Mouse (Mus musculus) ovary, postnatal 36 days (tissue): ENCODE data around the gene Il20rb.

Experiments used
- DNase-seq: peaks from one replicate; pipeline ENCODE4 v3.0.0; 2022; ENCODE audit warnings: low spot score, mixed read lengths

Il20rb gene

GRCm38 (mm10) chr9:100470936-100471604, 15.5 kb downstream of the Il20rb start:
- DNase-seq = peak; percentile 67

GRCm38 (mm10) chr9:100470228-100470627, 16.4 kb downstream of the Il20rb start:
- no peak for DNase-seq

- DNase-seq = no peak
Measured at GRCm38 (mm10) chr9:100469681-100470080, 16.9 kb downstream of the Il20rb start.

- no peak for DNase-seq
Measured at GRCm38 (mm10) chr9:100468151-100468550, 18.4 kb downstream of the Il20rb start.

GRCm38 (mm10) chr9:100467653-100468052, 18.9 kb downstream of the Il20rb start:
- peak; percentile 63 for DNase-seq

GRCm38 (mm10) chr9:100466743-100467142, 19.8 kb downstream of the Il20rb start:
- DNase-seq = no peak

GRCm38 (mm10) chr9:100465988-100466387, 20.6 kb downstream of the Il20rb start:
- DNase-seq = no peak

GRCm38 (mm10) chr9:100465380-100465779, 21.2 kb downstream of the Il20rb start:
- no peak for DNase-seq

- no peak for DNase-seq
Measured at GRCm38 (mm10) chr9:100463771-100464170, 22.8 kb downstream of the Il20rb start.

GRCm38 (mm10) chr9:100462098-100462497, 24.5 kb downstream of the Il20rb start:
- DNase-seq = no peak

GRCm38 (mm10) chr9:100461671-100462070, 24.9 kb downstream of the Il20rb start:
- DNase-seq = peak; percentile 66

- DNase-seq = no peak
Measured at GRCm38 (mm10) chr9:100460203-100460602, 26.4 kb downstream of the Il20rb start.

GRCm38 (mm10) chr9:100457971-100458681, 28.5 kb downstream of the Il20rb start:
- DNase-seq = no peak

GRCm38 (mm10) chr9:100454664-100454993, 32.0 kb downstream of the Il20rb start:
- no peak for DNase-seq

- DNase-seq = peak; percentile 62
Measured at GRCm38 (mm10) chr9:100453944-100454663, 32.5 kb downstream of the Il20rb start.

GRCm38 (mm10) chr9:100452432-100452831, 34.2 kb downstream of the Il20rb start:
- DNase-seq = no peak

- peak; percentile 70 for DNase-seq
Measured at GRCm38 (mm10) chr9:100446059-100446686, 40.4 kb downstream of the Il20rb start.

GRCm38 (mm10) chr9:100440111-100440790, 46.3 kb downstream of the Il20rb start:
- DNase-seq = peak; percentile 30

GRCm38 (mm10) chr9:100439481-100439880, 47.1 kb downstream of the Il20rb start:
- no peak for DNase-seq

- DNase-seq = no peak
Measured at GRCm38 (mm10) chr9:100438994-100439393, 47.6 kb downstream of the Il20rb start.

- no peak for DNase-seq
Measured at GRCm38 (mm10) chr9:100436865-100437595, 49.6 kb downstream of the Il20rb start.
